17 mouse cellular contexts compared by ENCODE assay signal in genomic region chr10:17919032-17919431, GRCm38 (mm10). TPM values are rescaled to one million over a fixed set of nuclear protein-coding genes. Genes with fewer than 3 reads are reported as not detected.
DNase-seq lines count a peak whose midpoint lies in the region; ATAC-seq and TF ChIP-seq lines count a peak whose summit lies in the region.
"Had no signal": no experiment of that assay in that cellular context is flagged by ENCODE, and none has a peak within 500 bp of the region (broad histone marks: within the 10 kb centered on the region; RNA-seq: fewer than 3 reads in every experiment).

No protein-coding gene starts in this region.

- H3K4me3 ChIP-seq in lung, postnatal 0 days (ENCODE audit: low read depth, low read length): no peak overlapping the region
- H3K4me3 ChIP-seq in liver, embryonic 16.5 days (ENCODE audit: low read depth, low read length): no peak overlapping the region
- H3K4me3 ChIP-seq: embryonic facial prominence, embryonic 13.5 days; forebrain, embryonic 13.5 days; liver, embryonic 15.5 days; midbrain, embryonic 10.5 days had no signal

- H3K36me3 ChIP-seq in lung, postnatal 0 days (ENCODE audit: insufficient read depth, low read length): peaks cover 11% of the 10 kb centered on the region; the same call in 1 of the 2 replicates
- H3K36me3 ChIP-seq in liver, embryonic 16.5 days (ENCODE audit: control insufficient read depth, insufficient read depth): peaks cover 6% of the 10 kb centered on the region

- H3K4me1 ChIP-seq in lung, postnatal 0 days (ENCODE audit: insufficient read depth, low read depth, low read length): no peaks in the 10 kb centered on the region; the same call in 1 of the 2 replicates
- no peaks in the 10 kb centered on the region; the same call in 1 of the 2 replicates for H3K4me1 ChIP-seq in liver, embryonic 16.5 days (ENCODE audit: control insufficient read depth, low read depth, low read length)
- H3K4me1 ChIP-seq: embryonic facial prominence, embryonic 13.5 days; forebrain, embryonic 13.5 days had no signal

- H3K27ac ChIP-seq in lung, postnatal 0 days (ENCODE audit: low read length): no peak overlapping the region
- H3K27ac ChIP-seq in liver, embryonic 16.5 days (ENCODE audit: low read length): no peak overlapping the region
- H3K27ac ChIP-seq: embryonic facial prominence, embryonic 13.5 days; forebrain, embryonic 13.5 days; hindbrain, embryonic 14.5 days; liver, embryonic 15.5 days; midbrain, embryonic 10.5 days had no signal

- no peaks in the 10 kb centered on the region for H3K27me3 ChIP-seq in lung, postnatal 0 days (replicated peaks; ENCODE audit: insufficient read depth, low read length)
- no peaks in the 10 kb centered on the region for H3K27me3 ChIP-seq in liver, embryonic 16.5 days (ENCODE audit: control insufficient read depth, insufficient read depth, low read depth, low read length)
- H3K27me3 ChIP-seq: embryonic facial prominence, embryonic 13.5 days; forebrain, embryonic 13.5 days; liver, embryonic 15.5 days had no signal

- no peak for TF ChIP-seq EP300 in lung, postnatal 0 days (IDR thresholded peaks at IDR 0.05)

- no peaks in the 10 kb centered on the region for H3K9me3 ChIP-seq in lung, postnatal 0 days (ENCODE audit: low read length)
- H3K9me3 ChIP-seq in liver, embryonic 16.5 days (replicated peaks; ENCODE audit: control insufficient read depth, low read length): no peaks in the 10 kb centered on the region
- H3K9me3 ChIP-seq: embryonic facial prominence, embryonic 13.5 days; forebrain, embryonic 13.5 days; liver, embryonic 15.5 days; midbrain, embryonic 10.5 days had no signal

- 41% methylated on average over 2 of the region's 2 CpGs for WGBS in lung, postnatal 0 days
- 59% methylated on average over 2 of the region's 2 CpGs for whole genome bisulfite sequencing in liver, embryonic 16.5 days (ENCODE audit: insufficient replicate concordance)

- no peak for TF ChIP-seq CTCF in lung, postnatal 0 days (IDR thresholded peaks at IDR 0.05)

- ATAC-seq in lung, postnatal 0 days: peak; percentile 86
- peak; percentile 30 for ATAC-seq in activated CD4-positive, CD25-positive, alpha-beta regulatory T cell, adult 4 months
- ATAC-seq in liver, embryonic 16.5 days (ENCODE audit: low read depth): peak; percentile 56
- ATAC-seq in cerebellum, adult (ENCODE audit: insufficient number of reproducible peaks, low FRiP score, low TSS enrichment): no peak
- ATAC-seq: forebrain, embryonic 13.5 days had no signal

- H3K4me2 ChIP-seq in lung, postnatal 0 days (replicated peaks; ENCODE audit: low read depth, low read length): no peak overlapping the region
- no peak overlapping the region for H3K4me2 ChIP-seq in liver, embryonic 16.5 days (ENCODE audit: low read depth, low read length)
- H3K4me2 ChIP-seq: embryonic facial prominence, embryonic 13.5 days; forebrain, embryonic 13.5 days; hindbrain, embryonic 14.5 days; liver, embryonic 15.5 days had no signal

- DNase-seq in lung, postnatal 0 days (ENCODE audit: low spot score): peak; percentile 55
- no peak for DNase-seq in lung, postnatal 10 days
- no peak for DNase-seq in adrenal gland, postnatal 25 days
- DNase-seq in thymus, postnatal 36 days: no peak
- DNase-seq: heart, postnatal 10 days; kidney, adult 18-20 months; kidney, postnatal 25 days; layer of hippocampus, adult 9-11 months; thymus, postnatal 25 days had no signal

- H3K9ac ChIP-seq in lung, postnatal 0 days (replicated peaks; ENCODE audit: low read depth): no peak overlapping the region
- H3K9ac ChIP-seq in liver, embryonic 16.5 days (ENCODE audit: low read depth, low read length): no peak overlapping the region
- H3K9ac ChIP-seq: embryonic facial prominence, embryonic 13.5 days; forebrain, embryonic 13.5 days; hindbrain, embryonic 14.5 days; liver, embryonic 15.5 days had no signal

RNA-seq across cellular contexts. Expression of gene Heca, which starts 28.8 kb away (rescaled TPM):
- polyA plus RNA-seq in lung, postnatal 0 days (2015; fragmentation: Nextera tagmentation; extraction: Ambion mirVana): 8.2 TPM in 2 replicates
- polyA plus RNA-seq in activated CD4-positive, CD25-positive, alpha-beta regulatory T cell, adult 4 months (2017; shearing (Covaris generic)): 10 to 100 TPM; 21.3 to 22.3 TPM
- polyA plus RNA-seq in liver, embryonic 16.5 days (2015; fragmentation: Nextera tagmentation; extraction: Ambion mirVana): 2.0 and 2.7 TPM in 2 replicates
- total RNA-seq in adrenal gland, postnatal 25 days (2021): 44.3 and 44.5 TPM in 2 replicates
